Mouse (Mus musculus): ENCODE measurements at regions not wholly inside any gene's neighbourhood (a gene's known extent, or its start where the extent isn't known, plus 50 kb on each side); places are given as distances from the start of the nearest gene placed in this dataset.

- TF ChIP-seq CTCF (IDR thresholded peaks at IDR 0.05), result no peak
- no peak for TF ChIP-seq EP300 (IDR thresholded peaks at IDR 0.05)
Observed at GRCm38 (mm10) chr13:71247241-71247640, 405.6 kb upstream of the Adamts16 start.
